Mouse (Mus musculus) ES-Bruce4 (cell line): ENCODE results near the gene Tnfrsf12a. TPM values are rescaled to one million over a fixed set of nuclear protein-coding genes. Genes with fewer than 3 reads are reported as not detected.
A peak's percentile ranks its signal among the peaks of the same experiment; 100 is the strongest.

Source experiments
- H3K27ac ChIP-seq: 2 replicates; pipeline ENCODE4 v1.5.1; 2012; ENCODE audit warnings: low read length, inconsistent platforms; ENCODE audit not compliant: insufficient read depth
- H3K27me3 ChIP-seq: 2 replicates; pipeline ENCODE4 v1.6.1; 2012; ENCODE audit warnings: mild to moderate bottlenecking, low read length, inconsistent platforms; ENCODE audit not compliant: control insufficient read depth, poor library complexity, insufficient read depth, severe bottlenecking
- H3K36me3 ChIP-seq: 2 replicates; pipeline ENCODE4 v1.6.1; 2012; ENCODE audit warnings: inconsistent platforms, mild to moderate bottlenecking, low read length, moderate library complexity; ENCODE audit not compliant: control insufficient read depth, poor library complexity, insufficient read depth, severe bottlenecking
- H3K4me1 ChIP-seq: one replicate; pipeline ENCODE4 v1.8.1; 2011; ENCODE audit warnings: low read length; ENCODE audit not compliant: control insufficient read depth, insufficient read depth
- H3K4me3 ChIP-seq: 2 replicates; pipeline ENCODE4 v1.5.1; 2011; ENCODE audit warnings: low read depth, mild to moderate bottlenecking, low read length
- H3K9ac ChIP-seq: 2 replicates; pipeline ENCODE4 v1.6.1; 2012; ENCODE audit warnings: low read depth, mild to moderate bottlenecking, inconsistent platforms; ENCODE audit not compliant: poor library complexity, severe bottlenecking
- H3K9me3 ChIP-seq: replicated peaks from 2 replicates; pipeline ENCODE4 v1.6.1; 2012; ENCODE audit warnings: mild to moderate bottlenecking, low read length, inconsistent platforms; ENCODE audit not compliant: control insufficient read depth, poor library complexity, insufficient read depth, severe bottlenecking
- CTCF ChIP-seq: IDR thresholded peaks from one replicate; pipeline ENCODE4 v1.8.1; 2011; ENCODE audit warnings: low read depth, low read length
- EP300 ChIP-seq: IDR thresholded peaks from 2 replicates; pipeline ENCODE4 v1.6.1; 2011; ENCODE audit warnings: low read depth, low read length; ENCODE audit not compliant: insufficient read depth
- POLR2A ChIP-seq: IDR thresholded peaks from one replicate; pipeline ENCODE4 v1.8.1; 2011; ENCODE audit warnings: low read length; ENCODE audit not compliant: insufficient read depth
- polyA plus RNA-seq: library from polyadenylated mRNA; stranded (reverse); fragments of >200 nt; gene quantifications from 2 replicates; pipeline ENCODE4 v1.2.4, GENCODE M21; 2011; ENCODE audit warnings: low read depth; ENCODE audit not compliant: missing spikeins, insufficient read depth, insufficient read length

Tnfrsf12a gene
- 51.7 and 61.7 TPM in 2 replicates for polyA plus RNA-seq

DNA sequence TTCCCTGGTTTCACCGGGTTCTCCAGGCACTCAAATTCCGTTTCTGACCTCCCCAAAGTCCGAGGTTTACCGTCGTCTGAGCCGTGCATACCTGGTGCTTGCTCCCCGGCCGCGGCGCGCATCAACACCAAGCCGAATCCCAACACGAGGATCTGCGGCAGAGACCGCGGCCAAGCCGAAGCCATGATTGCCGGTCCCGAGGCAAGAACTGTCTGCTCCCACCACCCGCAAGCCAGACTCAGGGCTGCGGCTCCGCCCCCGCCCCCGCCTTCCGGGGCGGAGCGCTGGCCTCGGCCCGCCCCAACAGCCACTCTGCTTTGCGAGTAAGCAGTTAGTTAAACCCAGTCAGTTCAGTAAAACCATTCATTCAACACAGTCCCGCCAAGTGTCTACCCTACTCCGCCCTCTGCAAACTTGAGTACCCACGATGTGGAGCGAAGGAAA lies at the start of gene Tnfrsf12a:
Gene Tnfrsf12a (minus strand): TSS at position 233 of the 444 bp plus-strand sequence.
- Histone ChIP-seq H3K36me3 (0 out of 2 replicates have a peak, but pooled peaks cover 6% of the 10 kb centered on the region), H3K9ac (peak within 1 kb of the TSS; percentile 19), H3K27ac (no peak within 1 kb of the TSS), H3K4me3 (peak within 1 kb of the TSS; percentile 70), H3K9me3 (no peaks in the 10 kb centered on the region), H3K27me3 (no peaks in the 10 kb centered on the region), H3K4me1 (peaks cover 13% of the 10 kb centered on the region)
- no peak for TF ChIP-seq CTCF
- peak; percentile 95 for TF ChIP-seq POLR2A
- TF ChIP-seq EP300 = no peak; the same call in 1 of the 2 replicates

DNA sequence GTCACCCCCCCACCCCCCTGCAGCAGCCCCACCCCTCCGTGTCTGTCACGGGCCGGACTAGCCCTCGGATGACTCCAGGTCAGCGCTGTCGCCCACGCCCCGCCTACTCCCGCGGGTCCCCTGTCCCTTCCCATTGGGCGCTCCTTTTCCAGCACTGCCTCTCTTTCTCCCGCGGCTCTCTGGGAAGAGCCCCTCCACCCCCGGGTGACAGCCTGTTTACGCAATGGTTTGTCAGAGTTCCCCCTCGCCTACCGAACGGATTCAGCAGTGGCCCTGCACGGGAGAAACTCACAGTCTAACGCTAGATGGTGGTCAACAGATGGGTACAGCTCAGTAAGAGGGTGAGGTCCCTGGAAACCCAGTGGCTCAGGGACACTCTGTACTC lies 49.5 kb upstream of the Tnfrsf12a start:
- Histone ChIP-seq H3K9me3 (no peaks in the 10 kb centered on the region), H3K9ac (peak overlapping the region; percentile 91), H3K36me3 (no peaks in the 10 kb centered on the region), H3K4me1 (peaks cover 2% of the 10 kb centered on the region), H3K27me3 (no peaks in the 10 kb centered on the region), H3K4me3 (peak overlapping the region; percentile 79), H3K27ac (peak overlapping the region; percentile 2; the same call in 1 of the 2 replicates)
- TF ChIP-seq POLR2A = no peak
- no peak for TF ChIP-seq CTCF
- no peak for TF ChIP-seq EP300

- H3K4me3 ChIP-seq = peak within 1 kb of the TSS; percentile 83
Measured at GRCm38 (mm10) chr17:23725999-23726757, 48.9 kb upstream of the Tnfrsf12a start, which contains the start of gene Pkmyt1. Gene Pkmyt1, plus strand, starts transcription at chr17:23726336.

GRCm38 (mm10) chr17:23725477-23725876 lies 48.2 kb upstream of the Tnfrsf12a start:
- TF ChIP-seq POLR2A (no peak), CTCF (no peak), EP300 (no peak)
- Histone ChIP-seq H3K9ac (peak overlapping the region; percentile 91), H3K27ac (peak overlapping the region; percentile 65; the same call in 1 of the 2 replicates), H3K4me3 (peak overlapping the region; percentile 83), H3K4me1 (peaks cover 2% of the 10 kb centered on the region), H3K36me3 (no peaks in the 10 kb centered on the region), H3K9me3 (no peaks in the 10 kb centered on the region), H3K27me3 (no peaks in the 10 kb centered on the region)

More at GRCm38 (mm10) chr17:23725999-23726757, 48.9 kb upstream of the Tnfrsf12a start, which contains the start of gene Pkmyt1:
- H3K36me3 ChIP-seq = no peaks in the 10 kb centered on the region
- H3K27ac ChIP-seq = peak within 1 kb of the TSS; percentile 65
- H3K4me1 ChIP-seq = peaks cover 2% of the 10 kb centered on the region
- no peaks in the 10 kb centered on the region for H3K9me3 ChIP-seq
- TF ChIP-seq CTCF = no peak
- TF ChIP-seq EP300 = no peak
- TF ChIP-seq POLR2A = peak; percentile 84
- peak within 1 kb of the TSS; percentile 91 for H3K9ac ChIP-seq
- no peaks in the 10 kb centered on the region for H3K27me3 ChIP-seq

DNA sequence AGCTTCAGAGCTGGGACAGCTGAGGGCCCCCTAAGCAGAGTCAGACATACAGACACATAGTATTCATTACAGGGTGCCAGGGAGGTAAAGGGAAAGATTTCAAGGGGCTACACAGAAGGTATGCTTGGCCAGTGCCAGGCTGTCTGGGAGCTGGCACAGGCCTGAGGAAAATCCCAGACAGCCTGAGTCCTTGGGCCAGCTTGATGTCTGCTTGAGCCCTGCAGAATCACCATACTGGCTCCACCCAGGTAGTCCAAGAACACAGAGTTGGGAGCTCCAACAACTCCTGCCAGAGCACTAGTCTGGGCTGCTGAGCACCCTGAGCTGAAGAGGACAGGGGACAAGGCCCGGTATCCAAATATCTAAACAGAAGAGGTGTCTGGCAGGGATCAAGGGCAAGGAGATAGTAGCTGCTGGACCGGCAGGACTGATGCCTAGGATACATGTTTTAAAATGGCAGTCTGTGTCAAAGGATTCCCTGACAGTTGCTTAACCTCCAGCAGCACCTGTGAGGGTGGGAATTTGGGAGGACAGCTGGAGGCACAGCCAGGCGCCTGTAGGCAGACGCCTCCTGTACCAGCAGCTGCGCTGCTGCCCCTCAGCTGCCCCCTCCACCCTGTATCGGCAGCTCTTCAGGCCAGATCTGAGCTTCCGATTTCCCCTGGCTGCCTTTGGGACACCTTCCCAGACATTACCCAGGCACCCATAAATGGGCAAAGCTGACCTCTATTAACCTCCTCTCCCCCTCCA lies 45.3 kb upstream of the Tnfrsf12a start, which contains the start of gene 1520401A03Rik:
Gene 1520401A03Rik (minus strand): TSS at position 408 of the 750 bp plus-strand sequence.
- TF ChIP-seq EP300 (no peak), CTCF (no peak), POLR2A (no peak)

DNA sequence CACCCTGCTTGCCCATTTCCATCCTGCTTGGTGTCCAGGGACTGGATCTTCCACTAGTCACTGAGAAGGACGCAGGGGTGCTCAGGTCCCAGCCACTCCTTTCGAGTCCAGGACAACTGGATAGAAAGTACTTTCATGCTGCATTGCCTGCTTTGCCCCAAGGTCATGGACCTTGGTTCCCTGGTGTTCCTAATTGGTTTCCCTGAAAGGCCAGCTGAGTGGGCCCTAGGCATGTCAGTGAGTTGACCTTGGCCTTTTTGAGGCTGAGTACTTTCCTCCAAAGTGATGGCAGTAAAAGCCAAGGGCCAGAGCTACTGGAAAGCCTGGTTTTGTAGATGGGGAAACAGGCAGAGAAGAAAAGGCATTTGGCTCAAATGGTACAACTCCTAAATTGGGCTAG lies 44.6 kb upstream of the Tnfrsf12a start:
- Histone ChIP-seq H3K27ac (no peak overlapping the region), H3K4me1 (peaks cover 3% of the 10 kb centered on the region), H3K4me3 (no peak overlapping the region), H3K9ac (no peak overlapping the region), H3K36me3 (no peaks in the 10 kb centered on the region), H3K27me3 (no peaks in the 10 kb centered on the region), H3K9me3 (no peaks in the 10 kb centered on the region)
- no peak for TF ChIP-seq EP300
- TF ChIP-seq CTCF = no peak
- no peak for TF ChIP-seq POLR2A

More for the DNA sequence above, 45.3 kb upstream of the Tnfrsf12a start, which contains the start of gene 1520401A03Rik:
- no peaks in the 10 kb centered on the region for H3K27me3 ChIP-seq
- H3K4me1 ChIP-seq = peaks cover 3% of the 10 kb centered on the region
- no peak within 1 kb of the TSS for H3K9ac ChIP-seq
- no peaks in the 10 kb centered on the region for H3K9me3 ChIP-seq
- H3K36me3 ChIP-seq = no peaks in the 10 kb centered on the region
- no peak within 1 kb of the TSS for H3K4me3 ChIP-seq
- no peak within 1 kb of the TSS for H3K27ac ChIP-seq
